Mouse (Mus musculus) liver, embryonic 11.5 days (tissue): Measurements from ENCODE around the gene Sclt1. TPM values are rescaled to one million over a fixed set of nuclear protein-coding genes. Genes with fewer than 3 reads are reported as not detected.

Experiments used
- ATAC-seq: fragments of 200-750 bp; cut with Nextera tagmentation; replicated peaks from 2 replicates; pipeline ENCODE4 v1.8.0; 2017; ENCODE audit warnings: moderate number of reproducible peaks, mild to moderate bottlenecking, moderate TSS enrichment, moderate library complexity; ENCODE audit not compliant: low FRiP score
- DNase-seq: peaks from one replicate; pipeline ENCODE4 v3.0.0-alpha.2; 2017; ENCODE audit warnings: low spot score
- H3K27ac ChIP-seq: fragments of 300-500 bp; sonication (generic); 2 replicates; pipeline ENCODE4 v1.5.1; 2014; ENCODE audit warnings: mild to moderate bottlenecking, low read depth, low read length, control low read depth
- H3K27me3 ChIP-seq: fragments of 300-500 bp; sonication (generic); replicated peaks from 2 replicates; pipeline ENCODE4 v1.6.1; 2014; ENCODE audit warnings: low read length, mixed read lengths; ENCODE audit not compliant: control insufficient read depth, insufficient read depth
- H3K36me3 ChIP-seq: fragments of 300-500 bp; sonication (generic); 2 replicates; pipeline ENCODE4 v1.6.1; 2014; ENCODE audit warnings: mild to moderate bottlenecking, low read length, moderate library complexity, mixed read lengths; ENCODE audit not compliant: control insufficient read depth, insufficient read depth
- H3K4me1 ChIP-seq: fragments of 300-500 bp; sonication (generic); replicated peaks from 2 replicates; pipeline ENCODE4 v1.6.1; 2014; ENCODE audit warnings: low read length, mixed read lengths; ENCODE audit not compliant: control insufficient read depth, insufficient read depth
- H3K4me2 ChIP-seq: fragments of 300-500 bp; sonication (generic); 2 replicates; pipeline ENCODE4 v1.6.1; 2014; ENCODE audit warnings: mild to moderate bottlenecking, control low read depth, moderate library complexity
- H3K4me3 ChIP-seq: fragments of 300-500 bp; sonication (generic); 2 replicates; pipeline ENCODE4 v1.5.1; 2014; ENCODE audit warnings: low read depth, low read length, control low read depth
- H3K9ac ChIP-seq: fragments of 300-500 bp; sonication (generic); 2 replicates; pipeline ENCODE4 v1.6.1; 2014; ENCODE audit warnings: low read depth, low read length, control low read depth
- H3K9me3 ChIP-seq: fragments of 300-500 bp; sonication (generic); 2 replicates; pipeline ENCODE4 v1.6.1; 2016; ENCODE audit warnings: low read length, inconsistent platforms, mixed read lengths; ENCODE audit not compliant: control insufficient read depth
- WGBS: fragments of 180-500 bp; shearing (Covaris S2); extraction: QIAGEN DNeasy Blood & Tissue Kit; methylation state at CpG from one replicate; pipeline ENCODE4 v1.1.7; 2014; 5-methylcytosine and 5-hydroxymethylcytosine counted together
- polyA plus RNA-seq: library from polyadenylated mRNA; unstranded; fragments of >200 nt; fragmentation: Nextera tagmentation; extraction: Ambion mirVana; gene quantifications from 2 replicates; pipeline ENCODE4 v1.2.1, GENCODE M21; 2014

Gene Sclt1
- polyA plus RNA-seq, 1 experiment from 2014 or later = 13.2 TPM

DNA sequence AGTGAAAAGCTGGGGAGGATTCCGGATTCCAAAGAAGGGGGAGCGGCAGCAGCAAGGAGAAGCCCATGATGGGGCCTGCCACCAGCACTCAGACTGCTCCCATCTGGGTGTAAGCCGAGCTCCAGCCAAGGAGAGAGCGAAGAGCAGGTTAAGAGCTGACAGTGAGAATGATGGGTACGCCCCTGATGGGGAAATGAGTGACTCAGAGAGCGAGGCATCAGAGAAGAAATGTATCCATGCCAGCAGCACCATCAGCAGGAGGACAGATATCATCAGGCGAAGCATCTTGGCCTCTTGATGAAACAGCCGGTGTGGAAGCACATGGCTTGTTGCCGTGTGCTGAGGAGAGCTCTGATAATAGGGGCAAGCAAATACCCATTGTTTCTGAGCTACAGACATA, 128.6 kb downstream of the Sclt1 start:
- no peaks in the 10 kb centered on the region for H3K9me3 ChIP-seq
- no peak for DNase-seq
- H3K27me3 ChIP-seq = no peaks in the 10 kb centered on the region
- no peak overlapping the region for H3K4me3 ChIP-seq
- H3K4me1 ChIP-seq = no peaks in the 10 kb centered on the region
- H3K27ac ChIP-seq = no peak overlapping the region
- no peak overlapping the region for H3K4me2 ChIP-seq
- H3K9ac ChIP-seq = no peak overlapping the region
- H3K36me3 ChIP-seq = peaks cover 25% of the 10 kb centered on the region
- 94% methylated on average over 9 of the region's 9 CpGs for WGBS
- no peak for ATAC-seq

DNA sequence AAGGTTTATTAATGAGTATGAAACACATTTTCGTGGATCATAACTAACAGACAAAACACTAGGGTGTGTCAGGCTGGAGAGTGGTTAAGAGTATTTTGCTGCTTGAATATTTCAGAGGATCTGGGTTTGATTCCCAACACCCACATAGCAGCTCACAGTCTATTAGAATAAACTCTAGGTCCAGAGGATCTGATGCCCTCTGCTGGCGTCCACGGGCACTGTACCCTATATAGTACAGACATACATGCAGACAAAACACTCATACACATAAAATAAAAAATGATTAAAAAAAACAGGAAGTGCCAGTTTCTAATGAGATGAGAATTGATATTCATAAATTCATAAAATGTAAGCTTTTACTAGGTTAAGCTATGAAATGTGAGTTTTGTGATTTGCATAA, 130.1 kb downstream of the Sclt1 start:
- Histone ChIP-seq H3K36me3 (peaks cover 25% of the 10 kb centered on the region), H3K4me3 (no peak overlapping the region), H3K4me1 (no peaks in the 10 kb centered on the region), H3K4me2 (no peak overlapping the region), H3K9ac (no peak overlapping the region), H3K27ac (no peak overlapping the region), H3K27me3 (no peaks in the 10 kb centered on the region), H3K9me3 (no peaks in the 10 kb centered on the region)
- 88% methylated on average over 3 of the region's 3 CpGs for WGBS
- DNase-seq = no peak
- ATAC-seq = no peak

DNA sequence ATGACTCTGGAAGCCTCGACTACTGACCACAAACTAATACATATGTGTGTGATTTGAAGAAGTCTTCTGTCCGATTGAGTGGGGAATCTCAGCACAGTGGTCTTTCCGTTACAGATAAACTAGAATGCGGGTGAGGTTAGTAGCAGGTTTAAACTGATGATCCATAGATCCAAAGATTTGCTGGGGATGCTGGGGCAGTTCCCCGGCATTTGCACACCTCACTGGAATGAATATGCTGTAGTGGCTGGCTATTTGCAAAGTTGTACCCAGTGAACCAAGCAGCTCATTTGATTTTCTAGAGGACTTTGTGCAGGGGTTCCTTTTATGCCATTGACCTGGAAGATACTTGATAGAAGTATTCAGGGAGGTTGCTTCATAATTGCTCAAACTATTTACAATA, 133.2 kb downstream of the Sclt1 start:
- no peaks in the 10 kb centered on the region for H3K9me3 ChIP-seq
- H3K4me1 ChIP-seq = no peaks in the 10 kb centered on the region
- no peaks in the 10 kb centered on the region for H3K27me3 ChIP-seq
- H3K4me2 ChIP-seq = no peak overlapping the region
- DNase-seq (no peak), ATAC-seq (no peak)
- H3K36me3 ChIP-seq = peaks cover 28% of the 10 kb centered on the region
- H3K9ac ChIP-seq = no peak overlapping the region
- no peak overlapping the region for H3K27ac ChIP-seq
- no peak overlapping the region for H3K4me3 ChIP-seq
- 92% methylated on average over 5 of the region's 5 CpGs for WGBS

DNA sequence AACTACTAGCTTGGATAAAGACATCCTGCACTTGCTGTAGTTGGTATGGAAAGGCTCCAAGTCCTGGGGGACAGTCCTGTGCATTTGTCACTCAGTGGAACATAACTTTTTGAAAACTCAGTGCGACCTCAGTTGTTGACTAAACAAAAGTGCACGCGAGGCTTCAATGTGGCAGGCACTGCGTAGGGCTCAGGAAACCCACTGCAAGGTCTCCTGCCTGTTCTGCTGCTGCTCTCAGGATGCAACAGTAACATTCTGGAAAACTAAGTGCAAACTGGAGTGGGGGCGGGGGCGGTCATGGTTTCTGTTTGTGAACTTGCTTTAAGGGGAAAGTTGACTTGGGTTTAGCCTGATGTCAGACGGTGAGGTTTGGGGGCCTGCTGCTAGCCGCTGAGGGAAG, 134.8 kb downstream of the Sclt1 start:
- no peak overlapping the region for H3K27ac ChIP-seq
- no peak overlapping the region for H3K4me3 ChIP-seq
- ATAC-seq (no peak), DNase-seq (peak; percentile 28)
- no peaks in the 10 kb centered on the region for H3K27me3 ChIP-seq
- H3K4me1 ChIP-seq = no peaks in the 10 kb centered on the region
- peaks cover 20% of the 10 kb centered on the region for H3K36me3 ChIP-seq
- H3K9me3 ChIP-seq = no peaks in the 10 kb centered on the region
- H3K9ac ChIP-seq = no peak overlapping the region
- no peak overlapping the region for H3K4me2 ChIP-seq
- WGBS = 94% methylated on average over 8 of the region's 8 CpGs

DNA sequence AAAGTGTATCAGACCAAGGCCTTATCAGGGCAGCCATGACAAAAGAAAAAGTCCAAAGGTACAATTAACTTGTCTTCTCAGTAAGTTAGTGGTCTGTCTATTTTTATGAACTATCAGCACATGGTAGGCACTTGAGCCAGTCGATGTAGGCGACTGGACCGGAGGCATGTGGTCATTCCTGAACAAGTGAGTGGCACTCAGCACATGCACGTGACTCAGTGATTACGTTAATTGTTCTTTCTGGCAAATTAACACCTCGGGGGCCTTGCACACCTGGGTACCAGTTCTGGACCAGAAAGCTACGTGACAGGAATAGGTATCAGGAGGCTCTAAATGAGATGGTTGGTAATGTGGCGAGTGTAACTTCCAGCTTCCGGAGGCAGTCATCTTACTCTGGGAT, 135.3 kb downstream of the Sclt1 start:
- H3K9me3 ChIP-seq = no peaks in the 10 kb centered on the region
- no peak overlapping the region for H3K4me3 ChIP-seq
- DNase-seq (peak; percentile 22), ATAC-seq (no peak)
- peaks cover 18% of the 10 kb centered on the region for H3K36me3 ChIP-seq
- H3K27ac ChIP-seq = no peak overlapping the region
- no peak overlapping the region for H3K9ac ChIP-seq
- H3K27me3 ChIP-seq = no peaks in the 10 kb centered on the region
- no peak overlapping the region for H3K4me2 ChIP-seq
- WGBS = 94% methylated on average over 9 of the region's 9 CpGs
- H3K4me1 ChIP-seq = no peaks in the 10 kb centered on the region

DNA sequence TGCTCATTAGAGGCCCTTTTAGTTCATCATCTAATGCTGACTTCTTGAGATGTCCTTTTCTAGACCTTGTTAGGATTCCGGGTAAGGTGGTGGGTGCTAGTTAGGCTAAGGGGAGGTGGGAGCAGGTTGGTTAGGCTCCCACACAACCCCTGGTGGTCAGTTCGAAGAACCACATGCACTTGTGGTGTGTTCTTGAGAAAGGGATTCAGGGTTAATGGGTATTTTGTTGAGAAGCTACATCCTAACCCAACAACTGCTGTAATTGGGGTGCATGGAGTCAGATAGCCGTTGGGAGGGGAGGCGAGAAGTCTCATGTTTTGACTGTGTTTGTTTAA, 136.0 kb downstream of the Sclt1 start:
- no peak for ATAC-seq
- peak; percentile 28 for DNase-seq
- Histone ChIP-seq H3K36me3 (peaks cover 14% of the 10 kb centered on the region; the same call in 1 of the 2 replicates), H3K4me2 (no peak overlapping the region), H3K4me1 (no peaks in the 10 kb centered on the region), H3K4me3 (no peak overlapping the region), H3K9ac (no peak overlapping the region), H3K27me3 (no peaks in the 10 kb centered on the region), H3K27ac (no peak overlapping the region), H3K9me3 (no peaks in the 10 kb centered on the region)
- WGBS = 90% methylated on average over 4 of the region's 4 CpGs

DNA sequence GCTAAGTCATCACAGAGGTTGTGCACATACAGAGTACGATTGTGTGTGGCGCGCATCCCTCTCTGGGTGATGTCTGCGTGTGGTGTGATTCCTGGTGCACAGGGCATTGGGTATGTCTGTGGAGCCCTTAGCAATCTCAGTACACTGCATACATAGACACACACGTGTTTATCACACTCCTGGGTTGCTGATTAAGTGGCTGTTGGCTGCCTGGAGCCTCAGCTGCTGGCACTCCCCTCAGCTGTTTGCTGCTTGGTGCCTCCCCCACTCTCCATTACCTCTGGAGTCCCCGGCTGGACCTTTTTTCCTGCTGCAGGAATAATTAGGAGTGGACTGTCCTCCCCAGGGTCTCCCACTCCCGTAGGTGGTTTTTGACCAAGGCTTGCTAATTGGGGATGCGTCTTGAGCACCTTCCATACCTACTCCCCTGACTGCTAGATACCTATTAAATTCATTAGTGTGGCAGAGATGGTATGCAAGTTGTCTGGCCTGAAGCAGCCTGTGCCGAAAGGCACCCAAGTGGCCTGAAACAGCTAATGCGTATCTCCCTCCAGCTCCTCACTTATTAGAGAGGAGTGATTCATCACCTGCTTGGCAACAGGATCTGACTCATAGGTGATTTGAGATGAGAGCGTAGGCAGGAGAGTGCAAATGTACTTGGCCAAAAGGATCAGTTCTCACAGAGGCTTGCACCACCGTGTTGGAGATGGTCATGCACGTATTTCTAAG, 136.5 kb downstream of the Sclt1 start:
- no peaks in the 10 kb centered on the region for H3K4me1 ChIP-seq

DNA sequence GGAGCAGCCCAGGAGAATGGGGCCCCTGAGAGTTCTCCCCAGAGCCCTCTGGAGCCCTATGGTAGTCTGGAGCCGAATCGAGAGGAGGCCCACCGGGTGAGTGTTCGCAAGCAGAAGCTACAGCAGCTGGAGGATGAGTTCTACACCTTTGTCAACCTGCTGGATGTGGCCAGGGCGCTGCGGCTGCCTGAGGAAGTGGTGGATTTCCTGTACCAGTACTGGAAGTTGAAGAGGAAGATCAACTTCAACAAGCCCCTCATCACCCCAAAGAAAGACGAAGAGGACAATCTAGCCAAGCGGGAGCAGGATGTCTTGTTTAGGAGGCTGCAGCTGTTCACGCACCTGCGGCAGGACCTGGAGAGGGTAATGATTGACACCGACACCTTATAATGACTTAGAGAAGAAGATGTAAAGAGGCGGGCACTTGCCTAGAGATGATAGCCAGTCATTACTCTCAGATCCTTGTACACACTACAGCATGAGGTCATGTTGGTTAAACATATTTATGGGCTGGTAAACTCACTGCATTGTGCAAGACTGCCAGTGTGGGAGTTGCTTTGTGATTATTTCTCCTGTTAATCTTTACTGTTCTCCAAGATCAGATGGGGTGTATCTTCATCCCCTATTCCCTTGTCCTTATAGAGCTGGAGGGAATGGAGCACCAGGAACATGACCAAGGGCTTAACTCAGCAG, 137.5 kb downstream of the Sclt1 start:
- H3K4me3 ChIP-seq = no peak overlapping the region
- no peak overlapping the region for H3K27ac ChIP-seq
- DNase-seq (peak; percentile 23), ATAC-seq (no peak)
- peaks cover 6% of the 10 kb centered on the region; the same call in 1 of the 2 replicates for H3K36me3 ChIP-seq
- no peak overlapping the region for H3K4me2 ChIP-seq
- H3K27me3 ChIP-seq = no peaks in the 10 kb centered on the region
- no peaks in the 10 kb centered on the region for H3K4me1 ChIP-seq
- WGBS = 74% methylated on average over 12 of the region's 12 CpGs
- no peaks in the 10 kb centered on the region for H3K9me3 ChIP-seq
- no peak overlapping the region for H3K9ac ChIP-seq

More for the DNA sequence above, 136.5 kb downstream of the Sclt1 start:
- ATAC-seq = peak; percentile 27
- Histone ChIP-seq H3K9ac (no peak overlapping the region), H3K4me3 (no peak overlapping the region), H3K27me3 (no peaks in the 10 kb centered on the region), H3K9me3 (no peaks in the 10 kb centered on the region), H3K36me3 (peaks cover 14% of the 10 kb centered on the region; the same call in 1 of the 2 replicates), H3K4me2 (no peak overlapping the region), H3K27ac (no peak overlapping the region)
- DNase-seq = peak; percentile 29
- WGBS = 84% methylated on average over 13 of the region's 13 CpGs
